Mouse (Mus musculus): ENCODE measurements around the gene Fam126a.
"Not testable (repeated sequence)": the region's sequence is repeated elsewhere in the genome, so short reads cannot be mapped to it uniquely, and the experiment has no call there.

Gene Fam126a

DNA sequence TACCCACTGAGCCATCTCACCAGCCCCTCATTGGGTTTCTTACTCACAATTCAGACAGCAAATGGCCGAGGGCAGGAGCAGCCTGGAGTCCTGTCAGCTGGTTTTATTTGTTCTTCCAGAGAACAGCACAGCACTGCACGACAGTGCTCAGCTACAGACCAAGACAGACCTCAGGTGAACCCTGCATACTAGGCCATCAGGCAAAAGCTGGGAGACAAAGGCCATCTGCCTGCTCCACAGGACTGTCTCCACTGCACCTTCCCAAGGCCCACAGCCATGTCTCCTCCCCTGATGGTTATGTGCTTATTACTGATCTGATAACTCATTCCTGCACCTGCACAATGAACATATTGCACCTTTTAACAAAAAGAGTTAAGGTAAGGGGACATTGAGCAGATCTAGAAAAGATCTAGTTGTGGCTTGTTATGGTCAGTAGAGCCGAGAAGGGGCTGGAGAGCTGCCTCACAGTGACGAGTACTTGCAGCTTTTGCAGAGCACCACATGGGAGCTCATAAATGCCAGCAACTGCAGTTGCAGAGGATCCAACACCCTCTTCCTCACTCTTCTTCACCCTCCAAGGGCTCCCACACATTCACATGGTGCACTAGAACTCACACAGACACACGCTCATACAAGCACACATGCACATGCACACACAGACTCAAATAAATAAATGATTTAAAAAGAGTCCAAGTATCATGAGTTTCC, 137.2 kb downstream of the Fam126a start:
- peak; percentile 34 for DNase-seq

- peak; percentile 11 for DNase-seq
These were observed 139.8 kb downstream of the Fam126a start for GRCm38 (mm10) chr5:23890734-23891133.

GRCm38 (mm10) chr5:23889461-23889860, 141.0 kb downstream of the Fam126a start:
- no peak for DNase-seq

DNA sequence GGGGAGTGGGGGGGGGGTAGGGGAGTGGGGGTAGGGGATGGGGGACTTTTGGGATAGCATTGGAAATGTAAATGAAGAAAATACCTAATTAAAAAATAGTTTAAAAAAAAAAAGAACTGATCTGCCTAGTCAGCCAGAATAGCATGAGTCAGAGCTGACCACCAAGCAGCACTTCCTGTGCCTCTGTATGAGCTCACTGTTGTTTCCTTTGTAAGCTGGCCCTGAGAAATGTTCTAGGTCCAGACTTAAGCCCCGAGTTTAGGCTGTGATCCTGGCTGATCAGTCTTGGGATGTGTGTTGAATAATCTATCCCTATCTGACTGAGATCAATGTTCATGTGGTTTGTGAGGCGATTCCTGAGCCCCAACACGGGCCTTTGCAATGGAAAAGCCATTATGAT, 143.4 kb downstream of the Fam126a start:
- DNase-seq, result no peak

DNA sequence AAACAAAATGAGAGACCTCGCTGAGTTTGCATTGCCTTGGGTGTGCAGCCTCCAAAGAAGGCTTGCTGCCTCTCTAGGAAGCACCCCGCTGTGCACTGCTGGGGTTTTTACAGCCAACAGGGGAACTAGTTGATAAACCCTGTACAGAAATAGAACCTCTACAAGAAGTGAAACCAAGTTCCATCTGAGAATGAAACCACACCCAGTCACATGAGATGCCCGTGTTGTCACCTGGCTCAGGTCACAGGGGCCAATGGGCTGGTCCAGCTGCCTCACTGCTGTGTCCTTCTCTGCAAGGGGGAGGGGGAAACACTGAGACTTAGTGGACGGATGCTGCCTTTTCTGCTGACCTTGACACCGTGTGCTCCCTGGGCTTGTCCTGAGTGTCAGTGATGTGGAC, 156.0 kb downstream of the Fam126a start:
- DNase-seq, result no peak

- DNase-seq, result no peak
These were observed 157.9 kb downstream of the Fam126a start for GRCm38 (mm10) chr5:23872586-23872985.

DNA sequence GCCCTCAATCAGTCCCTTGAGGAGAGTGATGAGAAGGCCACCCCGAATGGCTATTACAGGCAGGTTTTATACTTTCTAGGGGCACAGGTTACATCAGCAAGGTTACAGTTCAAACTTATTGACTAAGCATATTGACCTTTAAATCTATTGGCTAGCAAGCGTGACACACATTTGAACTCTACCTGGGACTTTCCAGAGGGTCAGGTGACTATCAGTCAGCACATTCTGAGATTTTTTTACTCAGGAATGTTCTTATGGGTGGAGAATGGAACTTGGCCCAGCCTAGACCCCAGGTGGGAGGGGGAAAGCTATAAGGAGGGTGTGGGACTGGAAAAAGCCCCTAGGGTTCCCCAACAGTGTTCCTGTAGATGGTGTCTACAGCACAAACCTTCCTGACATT, 159.2 kb downstream of the Fam126a start:
- DNase-seq, result not testable (repeated sequence)

DNA sequence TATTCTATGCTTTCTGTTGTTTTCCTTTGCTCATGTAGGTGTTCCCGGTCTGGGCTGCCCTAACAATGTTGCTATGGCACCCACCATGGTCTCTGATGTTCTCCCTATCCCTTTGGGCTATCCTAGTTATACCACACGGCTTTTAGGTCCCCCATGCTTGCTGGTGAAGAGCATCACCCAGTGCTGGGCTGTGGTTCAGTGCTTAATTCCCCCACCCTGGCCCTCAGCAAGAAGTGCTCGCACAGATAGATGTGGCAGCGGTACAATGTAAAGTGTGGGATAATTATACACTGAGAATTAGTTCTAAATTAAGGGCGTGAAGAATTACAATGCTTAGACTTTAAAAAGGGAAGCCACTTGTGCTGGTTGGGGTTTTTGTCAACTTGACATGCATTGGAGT, 164.5 kb downstream of the Fam126a start:
- no peak for DNase-seq
